Mouse (Mus musculus) right cerebral cortex, adult 2 months (tissue): Measurements from ENCODE around the gene Pacrg.

ENCODE experiments used
- DNase-seq, 2 experiments: peaks; one replicate each; pipeline ENCODE4 v3.0.0; 2021 to 2022; ENCODE audit warnings: low spot score in 2 of 2

Gene Pacrg

GRCm38 (mm10) chr17:10451306-10452077, 388.6 kb downstream of the Pacrg start:
- no peak for DNase-seq

- no peak for DNase-seq
Measured at GRCm38 (mm10) chr17:10449800-10450299, 390.3 kb downstream of the Pacrg start.

DNA sequence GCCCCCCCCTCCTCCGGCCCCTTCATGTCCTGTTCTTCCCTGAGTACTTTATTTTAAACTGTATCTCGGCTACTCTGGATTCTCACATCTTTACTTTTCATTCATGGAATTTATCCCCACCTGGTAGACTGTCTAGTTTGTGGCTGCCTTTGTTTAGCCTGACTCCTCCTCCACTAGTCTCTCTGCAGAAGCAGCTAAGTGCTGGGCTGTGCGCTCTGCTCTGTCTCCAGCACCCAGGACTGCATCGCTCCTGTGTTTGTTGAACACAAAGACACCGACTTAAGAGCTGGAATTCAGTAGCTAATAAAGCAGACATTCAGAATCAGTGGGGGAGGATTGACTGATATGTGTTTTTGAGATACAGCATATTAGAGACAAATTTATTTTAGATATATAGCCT, 391.7 kb downstream of the Pacrg start:
- no peak for DNase-seq

- peak; percentile 13 to 26 for DNase-seq
Measured at GRCm38 (mm10) chr17:10441501-10442111, 398.5 kb downstream of the Pacrg start.

GRCm38 (mm10) chr17:10440961-10441360, 399.1 kb downstream of the Pacrg start:
- DNase-seq = no peak

DNA sequence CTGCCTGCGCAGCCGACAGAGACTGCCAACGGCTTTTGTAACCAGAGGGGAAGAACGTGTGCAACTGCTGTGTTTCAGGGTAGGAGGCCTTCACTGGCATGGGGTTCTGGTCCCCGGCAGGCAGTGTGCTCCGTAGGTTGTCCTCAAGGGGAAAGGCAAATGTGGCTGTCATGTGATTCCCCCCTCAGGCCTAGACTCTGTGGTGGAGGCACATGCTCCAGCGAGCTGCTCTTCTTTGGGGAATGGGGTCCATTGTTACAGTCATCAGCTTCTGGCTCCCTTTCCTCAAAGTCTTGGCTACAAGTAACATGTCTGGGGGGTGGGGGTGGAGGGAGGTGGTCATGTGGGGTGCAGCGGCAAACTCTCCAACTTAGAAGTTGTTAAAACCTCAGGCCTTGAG, 400.3 kb downstream of the Pacrg start:
- no peak for DNase-seq

GRCm38 (mm10) chr17:10434867-10435266, 405.2 kb downstream of the Pacrg start:
- no peak for DNase-seq

DNA sequence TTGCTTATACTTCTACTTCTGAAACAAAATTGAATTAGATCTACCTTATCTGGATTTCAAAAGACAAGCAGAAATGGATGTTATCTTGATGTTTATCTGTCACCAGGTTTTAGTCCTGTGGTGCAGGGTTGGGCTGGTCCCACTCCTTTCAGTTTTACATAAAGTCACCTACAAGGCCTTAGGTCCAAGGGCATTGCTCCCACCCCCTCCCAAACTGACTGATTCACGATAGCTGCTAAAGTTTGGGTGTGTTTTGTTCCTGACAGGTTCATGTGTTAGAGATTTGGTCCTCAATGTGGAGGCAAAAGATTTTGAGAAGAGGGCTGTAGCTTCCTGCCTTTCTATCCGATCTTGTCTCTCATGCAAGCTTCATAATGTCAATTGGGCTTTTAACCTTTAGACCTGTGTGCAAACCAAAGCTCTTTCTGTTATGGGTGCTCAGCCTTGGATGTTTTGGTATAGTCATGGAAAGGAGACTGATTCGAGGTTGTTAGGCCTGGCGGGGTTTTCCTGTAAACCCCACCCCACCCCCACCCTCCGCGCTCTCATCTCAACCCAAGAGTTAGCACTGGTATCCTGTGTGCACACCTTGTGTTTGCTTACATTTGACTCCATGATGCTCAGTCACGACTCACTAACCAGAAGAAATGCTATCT, 407.5 kb downstream of the Pacrg start:
- no peak for DNase-seq

- no peak for DNase-seq
Measured at GRCm38 (mm10) chr17:10431849-10432524, 408.1 kb downstream of the Pacrg start.

GRCm38 (mm10) chr17:10430831-10431230, 409.3 kb downstream of the Pacrg start:
- no peak for DNase-seq

- no peak for DNase-seq
Measured at GRCm38 (mm10) chr17:10429406-10429805, 410.7 kb downstream of the Pacrg start.

GRCm38 (mm10) chr17:10425311-10425710, 414.8 kb downstream of the Pacrg start:
- DNase-seq = no peak

GRCm38 (mm10) chr17:10417558-10418253, 422.4 kb downstream of the Pacrg start:
- no peak for DNase-seq

- no peak for DNase-seq
Measured at GRCm38 (mm10) chr17:10416995-10417394, 423.1 kb downstream of the Pacrg start.

- no peak for DNase-seq
Measured at GRCm38 (mm10) chr17:10416101-10416500, 424.0 kb downstream of the Pacrg start.

GRCm38 (mm10) chr17:10414383-10414782, 425.7 kb downstream of the Pacrg start:
- DNase-seq = no peak

DNA sequence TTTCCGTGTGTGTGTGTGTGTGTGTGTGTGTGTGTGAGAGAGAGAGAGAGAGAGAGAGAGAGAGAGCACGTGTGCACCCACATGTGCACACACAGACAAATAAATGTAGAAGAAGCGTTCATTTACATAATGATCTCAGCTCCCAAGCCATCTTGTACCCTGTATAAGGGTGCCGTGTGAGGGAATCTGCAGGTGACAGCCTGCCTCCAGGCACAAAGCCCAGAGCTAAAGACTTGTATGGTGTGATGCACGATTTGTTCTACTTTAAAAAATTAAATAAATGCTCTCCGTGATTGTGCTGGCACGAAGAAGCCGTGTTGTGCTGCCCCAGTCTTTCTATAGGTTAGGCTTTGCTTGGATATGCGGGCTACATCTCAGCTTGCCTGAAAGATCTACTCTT, 426.2 kb downstream of the Pacrg start:
- DNase-seq = no peak

- DNase-seq = no peak
Measured at GRCm38 (mm10) chr17:10410597-10411476, 429.3 kb downstream of the Pacrg start.

DNA sequence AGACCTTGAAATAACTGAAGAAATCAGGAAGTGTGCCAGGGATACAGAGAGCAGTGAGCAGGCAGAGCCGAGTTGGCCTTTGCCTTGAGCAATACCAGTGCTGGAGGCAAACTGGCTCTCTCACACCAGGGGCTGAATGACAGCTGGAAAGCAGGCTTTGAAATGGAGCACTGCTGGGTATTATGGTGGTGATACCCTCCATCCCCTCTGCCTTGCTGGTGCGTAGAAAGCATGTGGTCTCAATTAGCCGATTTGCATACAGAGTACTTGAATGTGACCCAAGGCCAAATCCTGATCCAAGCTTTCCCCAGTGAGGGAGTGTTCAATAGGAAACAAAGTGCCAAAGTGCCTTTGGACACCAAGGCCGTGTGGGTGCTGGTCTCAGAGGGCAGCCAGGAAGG, 431.4 kb downstream of the Pacrg start:
- no peak for DNase-seq

- no peak for DNase-seq
Measured at GRCm38 (mm10) chr17:10407031-10407722, 432.9 kb downstream of the Pacrg start.
